Mouse (Mus musculus) common myeloid progenitor, adult 5-6 weeks (primary cell): Measurements from ENCODE around the gene Crct1. TPM values are rescaled to one million over a fixed set of nuclear protein-coding genes. Genes with fewer than 3 reads are reported as not detected.
A peak's percentile ranks its signal among the peaks of the same experiment; 100 is the strongest.

ENCODE experiments used
- ATAC-seq: replicated peaks from 2 replicates; pipeline ENCODE4 v1.8.0; 2016; ENCODE audit warnings: low read depth, mild to moderate bottlenecking, moderate TSS enrichment, inconsistent platforms; ENCODE audit not compliant: poor library complexity, severe bottlenecking
- total RNA-seq: library from RNA; stranded (forward); fragments of 200-1000, 187-1606 nt; gene quantifications from 2 replicates; pipeline ENCODE4 v1.2.3, GENCODE M21; 2017

The Crct1 gene
- not detected in 2 replicates for total RNA-seq

GRCm38 (mm10) chr3:93015460-93016104 is at the start of gene Crct1:
Gene Crct1 (minus strand): TSS chr3:93015687.
- ATAC-seq: no peak

GRCm38 (mm10) chr3:93052826-93053474 is 37.5 kb upstream of the Crct1 start:
- no peak for ATAC-seq

DNA sequence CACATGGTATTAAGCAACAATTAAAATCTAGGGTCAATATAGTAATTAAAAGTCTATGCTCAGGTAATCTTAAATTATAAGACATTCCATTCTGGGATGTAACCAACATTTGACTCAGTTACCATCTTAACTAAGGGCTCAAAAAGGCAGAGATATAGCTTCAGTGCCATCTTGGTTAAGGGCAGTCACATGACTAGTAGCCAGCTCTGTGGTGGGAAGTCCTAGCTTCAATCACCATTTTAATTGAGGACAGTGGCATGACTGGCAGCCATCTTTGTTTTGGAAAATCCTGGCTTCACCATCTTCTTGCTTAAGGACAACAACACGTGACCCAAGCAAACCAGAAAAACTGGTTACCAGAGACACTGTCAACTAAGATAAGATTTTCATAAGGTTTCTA is 34.7 kb upstream of the Crct1 start:
- no peak for ATAC-seq

DNA sequence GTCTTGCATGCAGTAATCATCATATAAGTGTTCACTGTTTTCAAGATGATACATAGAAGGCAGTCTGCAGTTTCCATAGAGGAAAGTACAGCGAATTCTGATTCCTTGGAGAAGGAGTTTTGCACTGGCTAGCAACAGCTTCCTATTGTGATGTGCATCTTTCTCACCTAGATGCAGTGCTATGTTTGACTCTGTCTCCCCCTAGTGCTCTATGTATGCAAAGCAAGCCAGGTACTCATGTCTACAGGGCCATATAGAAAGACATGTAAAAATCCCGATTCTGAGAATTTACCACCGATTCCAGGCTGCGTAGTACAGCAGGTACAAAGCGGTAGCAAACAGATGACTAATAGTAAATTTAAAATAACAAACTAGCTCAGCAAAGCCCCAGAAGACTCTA is 16.0 kb upstream of the Crct1 start:
- peak; percentile 65; the same call in 1 of the 2 replicates for ATAC-seq

GRCm38 (mm10) chr3:93025486-93025885 is 10.0 kb upstream of the Crct1 start:
- ATAC-seq: no peak

- no peak for ATAC-seq
Measured at GRCm38 (mm10) chr3:93023411-93024184, 8.1 kb upstream of the Crct1 start.

- no peak for ATAC-seq
Measured at GRCm38 (mm10) chr3:93021171-93021570, 5.7 kb upstream of the Crct1 start.

- no peak for ATAC-seq
Measured at GRCm38 (mm10) chr3:93018960-93019359, 3.5 kb upstream of the Crct1 start, which contains the start of gene Lce1m. Gene Lce1m (minus strand): TSS chr3:93019060.

DNA sequence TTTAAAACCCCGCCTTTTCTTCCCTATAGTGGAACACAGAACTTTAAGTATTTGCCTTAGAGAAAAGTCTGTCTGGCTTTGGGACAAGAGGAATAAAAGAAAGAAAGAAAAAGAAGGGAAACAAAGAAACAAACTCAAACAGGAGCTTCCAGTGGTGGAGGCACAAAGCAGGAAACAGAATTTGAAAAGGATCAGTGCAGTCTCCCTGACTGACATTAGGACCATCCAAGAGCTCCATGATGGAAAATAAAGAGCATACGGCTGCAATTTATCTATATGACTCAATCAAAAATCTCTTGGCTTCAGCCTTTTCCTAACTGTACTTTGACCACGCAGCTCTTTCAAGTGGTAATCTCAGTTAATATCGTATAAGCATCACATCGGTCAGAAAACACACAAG is 616 bp downstream of the Crct1 start:
- no peak for ATAC-seq

GRCm38 (mm10) chr3:93014378-93014801 is 1.1 kb downstream of the Crct1 start:
- no peak for ATAC-seq

- ATAC-seq: no peak
Measured at GRCm38 (mm10) chr3:93002843-93003242, 12.6 kb downstream of the Crct1 start.

DNA sequence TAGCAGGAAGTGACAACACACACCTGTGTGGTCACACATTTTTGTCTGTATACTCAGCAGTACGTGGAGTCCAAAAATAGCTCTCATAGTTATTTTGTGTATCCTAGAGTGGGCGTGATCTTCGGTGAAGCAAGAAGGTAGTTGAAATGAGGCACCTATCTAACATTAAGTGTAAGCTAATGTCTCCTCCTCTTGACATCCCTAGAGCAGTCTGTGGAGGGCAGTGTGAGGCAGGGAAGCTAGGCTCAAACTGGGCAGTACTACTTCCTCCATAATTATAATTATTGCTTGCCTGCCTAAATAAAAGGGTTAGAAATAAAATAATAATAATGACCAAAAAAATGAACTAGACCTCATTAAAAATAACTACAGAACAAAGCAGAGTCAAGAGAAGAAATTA is 14.9 kb downstream of the Crct1 start:
- ATAC-seq: no peak

DNA sequence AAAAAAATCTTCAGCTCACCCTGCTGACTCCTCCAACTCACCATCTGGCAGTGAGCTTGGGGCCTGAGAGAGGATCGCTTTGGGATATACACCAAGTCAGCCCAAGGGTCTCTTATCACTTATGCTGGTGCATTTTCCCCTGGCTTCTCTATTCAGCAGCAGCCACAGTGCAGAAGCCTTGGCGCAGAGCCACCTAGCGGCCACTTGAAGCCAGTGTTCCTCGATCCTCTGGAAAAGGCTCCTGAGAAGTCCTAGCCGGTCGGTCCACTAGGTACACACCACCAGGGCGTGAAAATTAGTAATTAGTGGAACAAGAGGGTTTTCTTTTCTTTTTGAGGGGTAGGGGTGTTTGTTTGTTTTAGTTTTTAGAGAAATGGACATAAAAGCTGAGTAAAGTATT is 16.8 kb downstream of the Crct1 start:
- peak; percentile 93 for ATAC-seq

DNA sequence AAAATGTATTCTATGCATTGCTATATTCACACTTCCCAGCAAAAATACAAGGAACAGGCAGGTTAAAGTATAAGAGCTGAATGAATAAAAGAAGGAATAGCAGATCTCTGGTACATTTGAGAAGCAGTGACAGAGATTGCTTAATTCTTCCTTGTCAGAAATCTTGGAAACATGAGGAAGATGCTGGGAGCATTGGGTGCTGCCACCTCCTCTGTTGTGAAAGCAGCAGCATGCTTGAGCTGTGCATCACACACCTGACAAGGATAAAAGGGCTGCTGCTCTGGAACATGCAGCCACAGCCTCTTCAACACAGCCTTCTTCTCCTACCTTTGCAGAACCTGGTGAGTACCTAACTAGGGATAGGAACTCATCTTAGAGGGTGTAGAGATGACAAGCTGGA is 23.6 kb downstream of the Crct1 start, which contains the start of gene Lce3f:
Lce3f (plus strand) TSS at position 301 of the 400 bp plus-strand sequence.
- no peak for ATAC-seq

- ATAC-seq: no peak
Measured at GRCm38 (mm10) chr3:92978484-92978883, 37.0 kb downstream of the Crct1 start.

- ATAC-seq: no peak
Measured at GRCm38 (mm10) chr3:92966761-92967160, 48.7 kb downstream of the Crct1 start, which contains the start of gene Lce3e. Gene Lce3e (plus strand): TSS chr3:92967061.

Other genes with a start within 250 kb of the Crct1 start
- not detected in 2 replicates for gene Lce1i, start 236.8 kb downstream of the Crct1 start, total RNA-seq
- not detected in 2 replicates for gene Lce1j, start 225.2 kb downstream of the Crct1 start, total RNA-seq
- gene Lce1k, start 207.8 kb downstream of the Crct1 start, total RNA-seq: not detected in 2 replicates
- not detected in 2 replicates for gene Kprp, start 188.4 kb downstream of the Crct1 start, total RNA-seq
- not detected in 2 replicates for gene Lce1l, start 164.4 kb downstream of the Crct1 start, total RNA-seq
- not detected in 2 replicates for gene 2310050C09Rik, start 145.5 kb downstream of the Crct1 start, total RNA-seq
- not detected in 2 replicates for gene Lce3a, start 89.5 kb downstream of the Crct1 start, total RNA-seq
- gene Lce3b, start 82.7 kb downstream of the Crct1 start, total RNA-seq: not detected in 2 replicates
- gene Lce3c, start 71.2 kb downstream of the Crct1 start, total RNA-seq: not detected in 2 replicates
- not detected in 2 replicates for gene Lce3d, start 58.3 kb downstream of the Crct1 start, total RNA-seq
- gene Lce3e, start 48.6 kb downstream of the Crct1 start, total RNA-seq: not detected in 2 replicates
- gene Lce3f, start 23.5 kb downstream of the Crct1 start, total RNA-seq: not detected in 2 replicates
- gene Lce1m, start 3.4 kb upstream of the Crct1 start, total RNA-seq: not detected in 2 replicates
- gene Gm4858, start 53.1 kb upstream of the Crct1 start, total RNA-seq: not detected in 2 replicates
- not detected in 2 replicates for gene Crnn, start 129.1 kb upstream of the Crct1 start, total RNA-seq
- gene Flg2, start 181.6 kb upstream of the Crct1 start, total RNA-seq: not detected in 2 replicates